Mouse (Mus musculus) forebrain, embryonic 10.5 days (tissue): Measurements from ENCODE around the gene H2-D1. TPM values are rescaled to one million over a fixed set of nuclear protein-coding genes. Genes with fewer than 3 reads are reported as not detected.

Source experiments
- DNase-seq: peaks from one replicate; pipeline ENCODE4 v3.0.0-alpha.2; 2017; ENCODE audit warnings: low spot score; ENCODE audit errors: extremely low spot score
- H3K27ac ChIP-seq: fragments of 300-500 bp; sonication (generic); 2 replicates; pipeline ENCODE4 v1.5.1; 2016; ENCODE audit warnings: mild to moderate bottlenecking
- H3K27me3 ChIP-seq: fragments of 300-500 bp; sonication (generic); 2 replicates; pipeline ENCODE4 v1.6.1; 2016; ENCODE audit warnings: mild to moderate bottlenecking; ENCODE audit not compliant: poor library complexity, severe bottlenecking
- H3K36me3 ChIP-seq: fragments of 300-500 bp; sonication (generic); replicated peaks from 2 replicates; pipeline ENCODE4 v1.6.1; 2016; ENCODE audit warnings: mild to moderate bottlenecking, moderate library complexity
- H3K4me1 ChIP-seq: fragments of 300-500 bp; sonication (generic); 2 replicates; pipeline ENCODE4 v1.6.1; 2016
- H3K4me3 ChIP-seq: fragments of 300-500 bp; sonication (generic); 2 replicates; pipeline ENCODE4 v1.5.1; 2016; ENCODE audit warnings: mild to moderate bottlenecking, moderate library complexity
- H3K9me3 ChIP-seq: fragments of 300-500 bp; sonication (generic); 2 replicates; pipeline ENCODE4 v1.6.1; 2016; ENCODE audit warnings: mild to moderate bottlenecking, moderate library complexity
- WGBS: fragments of 180-500 bp; shearing (Covaris S2); methylation state at CpG from one replicate; pipeline ENCODE4 v1.1.7; 2016; 5-methylcytosine and 5-hydroxymethylcytosine counted together
- polyA plus RNA-seq: library from polyadenylated mRNA; unstranded; fragments of >200 nt; fragmentation: Nextera tagmentation; extraction: Ambion mirVana; gene quantifications from 2 replicates; pipeline ENCODE4 v1.2.1, GENCODE M21; 2016

Gene H2-D1
- polyA plus RNA-seq, 1 experiment from 2014 or later = 58.6 TPM

DNA sequence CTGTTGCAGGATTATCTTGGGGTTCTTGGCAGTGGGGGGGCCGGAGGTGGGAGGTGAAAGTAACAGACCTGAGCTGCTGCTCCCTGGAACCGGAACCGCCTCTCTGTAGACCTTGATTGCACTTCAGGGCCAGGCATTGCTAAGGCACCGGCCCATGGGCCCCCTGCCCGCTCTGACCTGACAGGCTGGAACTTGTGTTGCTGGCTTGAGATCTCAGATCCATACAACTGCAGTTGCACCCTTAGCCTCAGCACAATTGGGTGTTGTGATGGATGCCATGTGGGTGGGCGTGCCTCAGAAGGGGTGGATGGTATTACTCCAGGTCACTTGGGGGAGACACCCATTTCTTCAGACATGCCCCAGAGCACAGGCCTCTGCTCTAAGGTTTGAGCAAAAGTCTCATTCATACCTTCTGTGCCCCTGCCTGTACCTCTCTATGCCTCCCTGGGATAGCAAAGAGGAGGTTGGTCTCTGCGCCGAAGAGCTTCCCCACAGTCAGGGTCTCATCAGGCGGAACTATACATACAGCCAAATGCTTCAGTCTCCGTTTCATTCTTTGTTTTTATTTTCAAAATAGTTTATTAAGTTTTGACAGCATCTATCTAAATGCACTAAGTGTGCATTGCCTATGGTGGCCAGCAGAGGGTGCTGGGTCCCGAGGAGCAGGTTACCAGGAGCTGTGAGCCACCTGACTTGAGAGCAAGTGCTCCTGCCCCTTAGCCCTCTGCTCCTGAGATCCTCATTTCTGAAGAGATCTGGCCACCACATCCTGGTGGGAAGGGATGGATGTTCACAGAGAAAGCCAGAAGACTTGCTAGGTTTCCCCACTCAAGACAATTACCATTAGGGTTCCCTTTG lies 8.1 kb upstream of the H2-D1 start:
- Histone ChIP-seq H3K27me3 (peaks cover 10% of the 10 kb centered on the region), H3K27ac (no peak overlapping the region), H3K4me3 (no peak overlapping the region), H3K36me3 (peaks cover 52% of the 10 kb centered on the region), H3K4me1 (0 out of 2 replicates have a peak, but pooled peaks cover 4% of the 10 kb centered on the region), H3K9me3 (no peaks in the 10 kb centered on the region)
- DNase-seq = peak; percentile 62
- 57% methylated on average over 11 of the region's 11 CpGs for WGBS

DNA sequence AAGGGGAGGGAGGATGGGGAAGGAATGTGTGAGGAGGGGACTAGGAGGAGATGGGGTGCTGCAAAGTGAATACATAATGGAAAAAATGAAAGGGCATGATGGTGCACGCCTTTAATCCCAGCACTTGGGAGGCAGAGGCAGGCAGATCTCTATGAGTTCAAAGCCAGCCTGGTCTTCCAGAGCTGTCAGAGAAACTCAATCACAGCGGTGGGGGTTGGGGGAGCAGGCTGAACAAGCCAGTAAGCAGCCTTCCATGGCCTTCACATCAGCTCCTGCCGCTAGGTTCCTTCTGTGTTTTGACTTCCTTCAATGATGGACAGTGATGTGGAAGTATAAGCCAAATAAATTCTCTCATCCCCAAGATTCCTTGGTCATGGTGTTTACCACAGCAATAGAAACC lies 7.2 kb upstream of the H2-D1 start:
- DNase-seq = no peak
- Histone ChIP-seq H3K27me3 (peaks cover 10% of the 10 kb centered on the region), H3K4me3 (no peak overlapping the region), H3K27ac (no peak overlapping the region), H3K36me3 (peaks cover 44% of the 10 kb centered on the region), H3K9me3 (no peaks in the 10 kb centered on the region), H3K4me1 (0 out of 2 replicates have a peak, but pooled peaks cover 4% of the 10 kb centered on the region)
- WGBS = 68% methylated on average over 3 of the region's 3 CpGs

DNA sequence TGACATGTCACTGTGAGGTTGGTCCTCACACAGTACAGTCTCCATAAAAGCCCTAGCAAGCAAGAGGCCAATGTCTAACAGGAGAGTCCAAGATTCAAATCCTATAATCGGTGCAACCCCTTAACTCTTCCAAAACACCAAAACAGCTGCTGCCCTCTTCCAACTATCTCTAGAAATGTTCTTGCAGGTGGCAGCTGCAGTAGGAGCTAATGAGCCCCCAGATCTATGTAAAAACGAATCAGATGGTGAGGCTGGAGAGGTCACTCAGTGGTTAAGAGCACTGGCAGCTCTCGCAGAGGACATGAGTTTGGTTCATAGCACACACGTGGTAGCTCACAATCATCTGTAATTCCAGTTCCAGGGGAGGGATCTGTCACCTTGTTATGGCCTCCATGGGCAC lies 6.8 kb upstream of the H2-D1 start:
- WGBS = 68% methylated on average over 4 of the region's 4 CpGs
- DNase-seq = no peak
- no peaks in the 10 kb centered on the region for H3K9me3 ChIP-seq
- H3K4me3 ChIP-seq = no peak overlapping the region
- 0 out of 2 replicates have a peak, but pooled peaks cover 4% of the 10 kb centered on the region for H3K4me1 ChIP-seq
- H3K36me3 ChIP-seq = peaks cover 40% of the 10 kb centered on the region
- H3K27me3 ChIP-seq = peaks cover 10% of the 10 kb centered on the region
- no peak overlapping the region for H3K27ac ChIP-seq

DNA sequence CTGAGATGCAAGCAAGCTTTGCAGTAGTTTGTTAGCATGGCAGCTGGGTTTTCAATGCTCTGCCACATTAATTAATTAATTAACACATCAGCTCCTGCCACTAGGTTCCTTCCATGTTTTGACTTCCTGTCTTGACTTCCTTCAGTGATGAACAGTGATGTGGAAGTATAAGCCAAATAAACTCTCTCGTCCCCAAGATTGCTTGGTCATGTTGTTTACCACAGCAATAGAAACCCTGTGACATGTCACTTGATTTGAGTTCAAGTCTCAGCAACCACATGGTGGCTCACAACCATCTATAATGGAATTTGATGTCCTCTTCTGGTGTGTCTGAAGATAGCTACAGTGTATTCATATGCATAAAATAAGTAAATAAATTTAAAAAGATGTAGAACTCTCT lies 5.2 kb upstream of the H2-D1 start:
- Histone ChIP-seq H3K27me3 (peaks cover 20% of the 10 kb centered on the region), H3K27ac (no peak overlapping the region), H3K9me3 (no peaks in the 10 kb centered on the region), H3K36me3 (peaks cover 23% of the 10 kb centered on the region), H3K4me1 (peaks cover 6% of the 10 kb centered on the region), H3K4me3 (no peak overlapping the region)
- DNase-seq = no peak
- 93% methylated on average over 1 of the region's 1 CpGs for WGBS

DNA sequence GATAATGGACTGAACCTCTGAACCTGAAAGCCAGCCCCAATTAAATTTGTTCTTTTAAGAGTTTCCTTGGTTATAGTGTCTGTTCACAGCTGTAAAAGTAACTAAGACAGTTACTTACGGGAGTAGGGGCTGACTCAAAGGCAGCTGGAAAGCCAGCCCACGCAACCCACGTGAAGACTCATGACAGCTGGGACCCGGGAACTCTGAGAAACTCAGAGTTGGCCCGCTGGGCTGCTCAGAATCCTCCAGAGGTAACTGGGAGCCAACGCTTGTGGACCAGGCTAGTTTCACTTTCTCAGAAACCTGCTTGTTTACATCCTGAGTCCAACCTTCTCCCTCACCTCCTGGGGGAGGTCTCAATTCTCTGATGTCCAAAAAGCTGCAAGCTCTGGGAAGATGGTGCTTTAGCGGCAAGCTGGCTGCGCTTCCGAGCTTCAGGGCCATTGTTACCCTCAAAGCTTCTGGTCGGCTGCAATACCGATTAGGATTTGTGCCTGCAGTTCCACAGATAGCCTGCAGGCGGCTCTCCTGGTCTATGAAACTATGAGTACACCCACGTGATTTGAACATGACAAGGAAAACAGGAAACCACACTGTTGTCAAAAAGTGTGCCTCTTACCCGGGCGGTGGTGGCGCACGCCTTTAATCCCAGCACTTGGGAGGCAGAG lies 4.6 kb upstream of the H2-D1 start:
- WGBS = 17% methylated on average over 17 of the region's 17 CpGs
- Histone ChIP-seq H3K36me3 (peaks cover 17% of the 10 kb centered on the region), H3K27me3 (peaks cover 26% of the 10 kb centered on the region), H3K4me3 (peak overlapping the region; percentile 39), H3K4me1 (peaks cover 12% of the 10 kb centered on the region), H3K27ac (0 out of 2 replicates have a peak overlapping the region, but pooled peaks have one; percentile 44), H3K9me3 (no peaks in the 10 kb centered on the region)
- DNase-seq = peak; percentile 84

DNA sequence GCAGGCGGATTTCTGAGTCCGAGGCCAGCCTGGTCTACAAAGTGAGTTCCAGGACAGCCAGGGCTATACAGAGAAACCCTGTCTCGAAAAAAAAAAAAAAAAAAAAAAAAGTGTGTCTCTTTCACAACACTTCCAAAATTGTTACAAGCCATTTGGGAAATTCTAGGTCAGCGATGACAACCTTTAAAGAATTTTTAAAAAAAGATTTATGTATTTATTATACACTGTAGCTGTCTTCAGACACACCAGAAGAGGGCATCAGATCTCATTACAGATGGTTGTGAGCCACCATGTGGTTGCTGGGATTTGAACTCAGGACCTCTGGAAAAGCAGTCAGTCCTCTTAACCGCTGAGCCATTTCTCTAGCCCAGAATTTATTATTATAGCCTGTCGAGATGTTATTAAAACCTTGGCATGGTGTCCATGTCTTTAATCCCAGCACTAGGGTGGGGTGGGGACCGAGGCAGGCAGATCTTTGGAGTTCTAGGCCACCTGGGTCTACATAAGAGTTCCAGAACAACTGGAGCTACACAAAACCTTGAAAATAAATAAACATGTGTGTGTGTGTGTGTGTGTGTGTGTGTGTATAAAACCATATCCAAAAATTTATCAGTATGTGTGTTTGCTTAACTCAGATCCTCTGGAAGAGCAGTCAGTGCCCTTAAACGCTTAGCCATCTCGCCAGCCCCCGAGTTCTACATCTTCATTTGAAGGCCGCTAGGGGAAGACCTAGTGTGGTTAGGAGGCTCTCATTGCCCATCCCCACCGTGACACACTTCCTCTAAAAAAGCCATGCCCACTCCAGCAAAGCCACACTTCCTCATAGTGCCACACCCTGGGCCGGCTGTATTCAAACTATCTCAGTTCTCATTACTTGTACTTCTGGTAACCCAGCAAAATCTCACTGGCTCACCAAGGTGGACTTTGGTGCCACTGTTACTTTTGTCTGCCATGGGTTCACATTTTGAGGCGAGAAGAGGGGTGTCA lies 3.7 kb upstream of the H2-D1 start:
- peaks cover 9% of the 10 kb centered on the region for H3K36me3 ChIP-seq
- H3K9me3 ChIP-seq = no peaks in the 10 kb centered on the region
- no peak for DNase-seq
- no peak overlapping the region for H3K4me3 ChIP-seq
- WGBS = 69% methylated on average over 14 of the region's 14 CpGs
- peaks cover 34% of the 10 kb centered on the region for H3K27me3 ChIP-seq
- peaks cover 20% of the 10 kb centered on the region for H3K4me1 ChIP-seq
- no peak overlapping the region for H3K27ac ChIP-seq

DNA sequence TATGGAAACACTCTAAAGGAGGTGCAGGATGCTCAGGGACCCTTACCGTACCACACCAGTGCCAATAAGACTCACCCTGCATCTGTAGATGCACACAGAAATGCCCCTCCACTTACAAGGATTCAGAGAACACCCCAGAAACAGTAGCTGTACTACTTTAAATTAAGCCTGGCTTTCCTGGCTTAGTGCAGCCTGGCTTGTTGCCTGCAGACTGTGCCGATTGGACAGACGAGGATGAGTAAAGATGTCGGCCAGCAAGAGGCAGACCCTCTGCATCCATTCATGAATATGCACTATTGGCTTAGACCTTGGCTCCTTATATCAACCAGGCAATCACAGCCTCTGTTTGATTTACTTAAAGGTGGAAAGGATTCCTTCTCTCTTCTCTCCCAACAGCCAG lies 2.9 kb upstream of the H2-D1 start:
- Histone ChIP-seq H3K4me1 (peaks cover 25% of the 10 kb centered on the region), H3K27ac (no peak overlapping the region), H3K27me3 (peaks cover 42% of the 10 kb centered on the region), H3K36me3 (peaks cover under 1% of the 10 kb centered on the region), H3K4me3 (no peak overlapping the region), H3K9me3 (no peaks in the 10 kb centered on the region)
- 90% methylated on average over 4 of the region's 4 CpGs for WGBS
- DNase-seq = no peak

DNA sequence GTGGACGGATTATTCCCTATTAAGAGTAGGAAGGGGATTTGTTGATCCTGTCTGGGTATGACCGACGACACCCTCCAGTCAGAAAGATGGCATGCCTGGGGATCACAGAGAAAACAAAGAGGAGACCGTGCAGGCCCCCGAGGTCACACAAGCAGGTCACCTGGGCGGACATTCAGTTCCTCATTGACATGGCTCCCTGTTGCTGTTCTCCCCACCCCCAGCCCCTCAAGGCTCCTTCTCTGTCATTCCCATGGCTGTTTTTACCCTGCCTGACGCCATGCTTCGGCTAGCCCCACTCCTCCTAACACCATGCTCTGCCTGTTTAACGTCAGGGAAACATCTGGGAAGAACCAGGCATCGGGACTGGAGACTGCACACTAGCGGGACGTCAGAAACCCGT lies 879 bp upstream of the H2-D1 start:
- WGBS = 79% methylated on average over 13 of the region's 13 CpGs
- peaks cover 25% of the 10 kb centered on the region for H3K4me1 ChIP-seq
- no peak for DNase-seq
- H3K27ac ChIP-seq = no peak overlapping the region
- no peaks in the 10 kb centered on the region for H3K9me3 ChIP-seq
- no peak overlapping the region for H3K4me3 ChIP-seq
- no peaks in the 10 kb centered on the region for H3K36me3 ChIP-seq
- peaks cover 59% of the 10 kb centered on the region for H3K27me3 ChIP-seq

DNA sequence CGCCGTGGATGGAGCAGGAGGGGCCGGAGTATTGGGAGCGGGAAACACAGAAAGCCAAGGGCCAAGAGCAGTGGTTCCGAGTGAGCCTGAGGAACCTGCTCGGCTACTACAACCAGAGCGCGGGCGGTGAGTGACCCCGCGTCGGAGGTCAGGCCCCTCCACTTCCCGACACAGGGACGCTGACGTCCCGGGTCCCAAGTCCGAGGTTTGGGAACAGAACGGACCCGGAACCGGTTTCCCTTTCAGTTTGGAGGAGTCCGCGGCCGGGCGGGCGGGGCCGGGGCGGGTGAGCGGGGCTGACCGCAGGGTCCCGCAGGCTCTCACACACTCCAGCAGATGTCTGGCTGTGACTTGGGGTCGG lies 973 bp downstream of the H2-D1 start:
- DNase-seq = peak; percentile 48
- peak overlapping the region; percentile 83 for H3K27ac ChIP-seq
- H3K4me3 ChIP-seq = peak overlapping the region; percentile 82
- WGBS = under 1% methylated on average over 25 of the region's 31 CpGs
- no peaks in the 10 kb centered on the region for H3K9me3 ChIP-seq
- H3K36me3 ChIP-seq = no peaks in the 10 kb centered on the region
- H3K4me1 ChIP-seq = peaks cover 21% of the 10 kb centered on the region
- H3K27me3 ChIP-seq = peaks cover 56% of the 10 kb centered on the region

DNA sequence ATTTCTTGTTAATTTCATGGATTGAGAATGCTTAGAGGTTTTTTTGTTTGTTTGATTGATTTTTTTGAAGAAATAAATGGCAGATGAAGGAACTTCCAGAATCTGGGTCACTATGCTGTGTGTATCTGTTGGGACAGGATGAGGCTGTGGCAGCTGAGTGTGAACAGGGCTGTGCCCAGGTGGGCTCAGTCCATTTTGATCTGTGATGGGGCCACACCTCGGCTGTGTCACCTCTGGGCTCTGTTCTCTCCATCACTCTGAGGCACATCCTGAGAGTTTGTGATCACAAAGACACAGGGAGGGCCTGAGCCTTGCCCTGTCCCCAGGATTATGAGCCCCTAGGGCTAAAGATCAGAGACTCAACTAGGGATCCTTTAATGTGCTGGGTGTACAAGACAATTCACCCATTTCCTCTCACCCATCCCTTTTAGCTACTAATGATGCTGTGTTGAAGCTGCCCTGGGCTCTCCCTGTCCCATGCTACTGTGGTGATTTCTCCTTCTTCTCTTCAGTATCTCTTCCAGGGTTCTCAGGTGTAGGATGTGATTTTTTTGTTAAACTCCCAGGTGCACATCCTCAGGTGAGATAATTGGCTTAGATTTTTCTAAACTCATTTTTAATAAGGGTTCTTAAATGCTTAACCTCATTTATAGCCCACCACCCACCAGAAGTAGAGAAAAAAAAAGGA lies 5.0 kb downstream of the H2-D1 start:
- Histone ChIP-seq H3K27me3 (peaks cover 45% of the 10 kb centered on the region), H3K36me3 (no peaks in the 10 kb centered on the region), H3K9me3 (no peaks in the 10 kb centered on the region), H3K4me3 (no peak overlapping the region), H3K4me1 (peaks cover 17% of the 10 kb centered on the region), H3K27ac (no peak overlapping the region)
- 64% methylated on average over 1 of the region's 1 CpGs for WGBS
- DNase-seq = no peak

DNA sequence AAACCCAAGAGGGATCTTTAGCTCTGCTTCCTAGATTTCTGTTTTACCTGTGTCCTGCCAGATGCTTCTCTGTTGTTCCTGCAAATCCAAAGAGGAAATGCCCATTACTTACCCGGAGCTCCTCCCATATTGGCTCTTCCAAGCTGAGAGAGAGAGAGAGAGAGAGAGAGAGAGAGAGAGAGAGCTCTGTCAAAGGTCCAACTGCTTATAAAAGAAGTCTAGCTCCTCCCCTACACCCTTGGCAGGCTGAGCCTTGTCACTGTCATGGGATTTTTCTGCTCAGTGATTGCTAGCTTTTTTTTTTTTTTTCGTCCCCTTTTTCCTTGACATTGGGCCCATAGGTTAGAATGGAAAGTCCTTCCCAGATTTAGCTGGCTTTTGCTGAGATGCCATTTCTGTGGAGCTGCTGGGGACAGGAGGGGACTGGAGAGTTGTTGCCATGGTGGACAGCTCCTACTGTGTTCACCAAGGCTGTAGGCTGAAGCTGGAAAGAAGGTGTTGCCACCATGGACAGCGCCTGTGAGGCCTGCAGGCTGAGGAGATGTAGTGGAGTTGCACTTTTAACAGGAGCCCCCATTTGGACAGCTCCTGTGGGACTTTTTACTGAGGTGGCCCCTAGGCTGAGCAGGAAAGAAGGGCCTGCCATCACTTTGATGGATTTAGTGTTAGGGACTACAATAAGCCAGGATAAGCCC lies 7.3 kb downstream of the H2-D1 start:
- Histone ChIP-seq H3K9me3 (no peaks in the 10 kb centered on the region), H3K36me3 (no peaks in the 10 kb centered on the region), H3K4me1 (no peaks in the 10 kb centered on the region), H3K4me3 (no peak overlapping the region), H3K27ac (no peak overlapping the region), H3K27me3 (peaks cover 22% of the 10 kb centered on the region)
- 33% methylated on average over 3 of the region's 3 CpGs for WGBS
- DNase-seq = no peak
